Mouse (Mus musculus): ENCODE measurements around the gene Ipo13. TPM values are rescaled to one million over a fixed set of nuclear protein-coding genes. Genes with fewer than 3 reads are reported as not detected.
A peak's percentile ranks its signal among the peaks of the same experiment; 100 is the strongest.

The Ipo13 gene
- polyA plus RNA-seq, 1 experiment, result 55.5 TPM

- Histone ChIP-seq H3K36me3 (ENCODE audit: control insufficient read depth, insufficient read depth, low read length) (no peaks in the 10 kb centered on the region), H3K4me3 (ENCODE audit: insufficient read depth, low read depth, low read length) (no peak overlapping the region), H3K4me1 (ENCODE audit: control insufficient read depth, insufficient read depth, low read length) (peaks cover 5% of the 10 kb centered on the region; the same call in 1 of the 2 replicates), H3K27ac (ENCODE audit: insufficient read depth, low read depth, low read length) (no peak overlapping the region), H3K27me3 (replicated peaks; ENCODE audit: control insufficient read depth, insufficient read depth, low read length) (no peaks in the 10 kb centered on the region)
- DNase-seq, result no peak
- no peak for TF ChIP-seq CTCF (conservative IDR thresholded peaks at IDR 0.05; ENCODE audit: insufficient read depth, insufficient read length, low read depth, low read length)
- no peak for TF ChIP-seq POLR2A (IDR thresholded peaks at IDR 0.05; ENCODE audit: low read depth, low read length)
- WGBS, result 82% methylated on average over 5 of the region's 5 CpGs
These were observed 18.4 kb upstream of the Ipo13 start for GRCm38 (mm10) chr4:117933248-117933647.

GRCm38 (mm10) chr4:117929391-117929881, 14.6 kb upstream of the Ipo13 start, which contains the start of gene Artn:
TSS of gene Artn (minus strand) at chr4:117929763.
- WGBS, result 2% methylated on average over 33 of the region's 33 CpGs
- Histone ChIP-seq H3K4me3 (ENCODE audit: insufficient read depth, low read depth, low read length) (peak within 1 kb of the TSS; percentile 50), H3K27me3 (replicated peaks; ENCODE audit: control insufficient read depth, insufficient read depth, low read length) (no peaks in the 10 kb centered on the region), H3K4me1 (ENCODE audit: control insufficient read depth, insufficient read depth, low read length) (peaks cover 5% of the 10 kb centered on the region; the same call in 1 of the 2 replicates), H3K36me3 (ENCODE audit: control insufficient read depth, insufficient read depth, low read length) (no peaks in the 10 kb centered on the region), H3K27ac (ENCODE audit: insufficient read depth, low read depth, low read length) (peak within 1 kb of the TSS; percentile 58; the same call in 1 of the 2 replicates)
- no peak for TF ChIP-seq CTCF (conservative IDR thresholded peaks at IDR 0.05; ENCODE audit: insufficient read depth, insufficient read length, low read depth, low read length)
- TF ChIP-seq POLR2A (IDR thresholded peaks at IDR 0.05; ENCODE audit: low read depth, low read length), result no peak
- peak; percentile 72 for DNase-seq

GRCm38 (mm10) chr4:117928699-117929241, 14.0 kb upstream of the Ipo13 start:
- TF ChIP-seq POLR2A (IDR thresholded peaks at IDR 0.05; ENCODE audit: low read depth, low read length), result no peak
- TF ChIP-seq CTCF (conservative IDR thresholded peaks at IDR 0.05; ENCODE audit: insufficient read depth, insufficient read length, low read depth, low read length), result peak; percentile 70
- H3K36me3 ChIP-seq (ENCODE audit: control insufficient read depth, insufficient read depth, low read length), result no peaks in the 10 kb centered on the region
- 4% methylated on average over 13 of the region's 13 CpGs for WGBS
- H3K27ac ChIP-seq (ENCODE audit: insufficient read depth, low read depth, low read length), result no peak overlapping the region
- no peaks in the 10 kb centered on the region for H3K27me3 ChIP-seq (replicated peaks; ENCODE audit: control insufficient read depth, insufficient read depth, low read length)
- peak overlapping the region; percentile 50 for H3K4me3 ChIP-seq (ENCODE audit: insufficient read depth, low read depth, low read length)
- H3K4me1 ChIP-seq (ENCODE audit: control insufficient read depth, insufficient read depth, low read length), result peaks cover 5% of the 10 kb centered on the region; the same call in 1 of the 2 replicates
- DNase-seq, result peak; percentile 68

GRCm38 (mm10) chr4:117928234-117928633, 13.4 kb upstream of the Ipo13 start:
- Histone ChIP-seq H3K4me3 (ENCODE audit: insufficient read depth, low read depth, low read length) (no peak overlapping the region), H3K36me3 (ENCODE audit: control insufficient read depth, insufficient read depth, low read length) (no peaks in the 10 kb centered on the region), H3K27me3 (replicated peaks; ENCODE audit: control insufficient read depth, insufficient read depth, low read length) (no peaks in the 10 kb centered on the region), H3K27ac (ENCODE audit: insufficient read depth, low read depth, low read length) (no peak overlapping the region), H3K4me1 (ENCODE audit: control insufficient read depth, insufficient read depth, low read length) (peaks cover 5% of the 10 kb centered on the region; the same call in 1 of the 2 replicates)
- DNase-seq, result no peak
- 28% methylated on average over 6 of the region's 6 CpGs for WGBS
- TF ChIP-seq CTCF (conservative IDR thresholded peaks at IDR 0.05; ENCODE audit: insufficient read depth, insufficient read length, low read depth, low read length), result peak; percentile 69
- no peak for TF ChIP-seq POLR2A (IDR thresholded peaks at IDR 0.05; ENCODE audit: low read depth, low read length)

GRCm38 (mm10) chr4:117926545-117927482, 12.0 kb upstream of the Ipo13 start:
- no peaks in the 10 kb centered on the region for H3K27me3 ChIP-seq (replicated peaks; ENCODE audit: control insufficient read depth, insufficient read depth, low read length)
- WGBS, result 18% methylated on average over 71 of the region's 71 CpGs
- no peak for DNase-seq

GRCm38 (mm10) chr4:117924916-117925315, 10.1 kb upstream of the Ipo13 start:
- Histone ChIP-seq H3K4me1 (ENCODE audit: control insufficient read depth, insufficient read depth, low read length) (peaks cover 5% of the 10 kb centered on the region; the same call in 1 of the 2 replicates), H3K4me3 (ENCODE audit: insufficient read depth, low read depth, low read length) (no peak overlapping the region), H3K27ac (ENCODE audit: insufficient read depth, low read depth, low read length) (no peak overlapping the region), H3K36me3 (ENCODE audit: control insufficient read depth, insufficient read depth, low read length) (no peaks in the 10 kb centered on the region), H3K27me3 (replicated peaks; ENCODE audit: control insufficient read depth, insufficient read depth, low read length) (no peaks in the 10 kb centered on the region)
- no peak for TF ChIP-seq CTCF (conservative IDR thresholded peaks at IDR 0.05; ENCODE audit: insufficient read depth, insufficient read length, low read depth, low read length)
- TF ChIP-seq POLR2A (IDR thresholded peaks at IDR 0.05; ENCODE audit: low read depth, low read length), result no peak
- no peak for DNase-seq
- WGBS, result 64% methylated on average over 4 of the region's 6 CpGs

More at GRCm38 (mm10) chr4:117926545-117927482, 12.0 kb upstream of the Ipo13 start:
- Histone ChIP-seq H3K36me3 (ENCODE audit: control insufficient read depth, insufficient read depth, low read length) (no peaks in the 10 kb centered on the region), H3K4me3 (ENCODE audit: insufficient read depth, low read depth, low read length) (peak overlapping the region; percentile 28), H3K27ac (ENCODE audit: insufficient read depth, low read depth, low read length) (no peak overlapping the region), H3K4me1 (ENCODE audit: control insufficient read depth, insufficient read depth, low read length) (peaks cover 5% of the 10 kb centered on the region; the same call in 1 of the 2 replicates)
- TF ChIP-seq POLR2A (IDR thresholded peaks at IDR 0.05; ENCODE audit: low read depth, low read length) (no peak), CTCF (conservative IDR thresholded peaks at IDR 0.05; ENCODE audit: insufficient read depth, insufficient read length, low read depth, low read length) (no peak)
